ENCODE assay signal across 10 mouse cellular contexts in genomic region chr2:130767483-130767882, GRCm38 (mm10).
A peak's percentile ranks its signal among the peaks of the same experiment; 100 is the strongest.
DNase-seq lines count a peak whose midpoint lies in the region; ATAC-seq and TF ChIP-seq lines count a peak whose summit lies in the region.
"Had no signal": no experiment of that assay in that cellular context is flagged by ENCODE, and none has a peak within 500 bp of the region (broad histone marks: within the 10 kb centered on the region; RNA-seq: fewer than 3 reads in every experiment).

No protein-coding gene starts in this region.

- no peaks in the 10 kb centered on the region for H3K9me3 ChIP-seq in kidney, embryonic 15.5 days (replicated peaks)
- no peaks in the 10 kb centered on the region for H3K9me3 ChIP-seq in kidney, embryonic 14.5 days (ENCODE audit: control insufficient read depth, low read length)
- no peaks in the 10 kb centered on the region for H3K9me3 ChIP-seq in limb, embryonic 14.5 days (ENCODE audit: control insufficient read depth, low read length)
- H3K9me3 ChIP-seq in midbrain, embryonic 14.5 days (ENCODE audit: control insufficient read depth, low read length), result no peaks in the 10 kb centered on the region

- H3K27ac ChIP-seq in kidney, embryonic 15.5 days, result no peak overlapping the region
- no peak overlapping the region for H3K27ac ChIP-seq in kidney, embryonic 14.5 days (ENCODE audit: low read depth, low read length)
- H3K27ac ChIP-seq in limb, embryonic 14.5 days (replicated peaks; ENCODE audit: low read depth, low read length), result no peak overlapping the region
- H3K27ac ChIP-seq in midbrain, embryonic 14.5 days (replicated peaks; ENCODE audit: low read depth, low read length), result no peak overlapping the region

- H3K4me1 ChIP-seq in kidney, embryonic 15.5 days, result no peaks in the 10 kb centered on the region
- H3K4me1 ChIP-seq in kidney, embryonic 14.5 days (ENCODE audit: control insufficient read depth, insufficient read depth, low read length), result no peaks in the 10 kb centered on the region
- H3K4me1 ChIP-seq in limb, embryonic 14.5 days (ENCODE audit: control insufficient read depth, insufficient read depth, low read length), result no peaks in the 10 kb centered on the region
- no peaks in the 10 kb centered on the region for H3K4me1 ChIP-seq in midbrain, embryonic 14.5 days (ENCODE audit: control insufficient read depth, insufficient read depth, low read length)

- peaks cover 76% of the 10 kb centered on the region for H3K36me3 ChIP-seq in kidney, embryonic 15.5 days
- peaks cover 56% of the 10 kb centered on the region for H3K36me3 ChIP-seq in kidney, embryonic 14.5 days (ENCODE audit: control insufficient read depth, insufficient read depth, low read length)
- peaks cover 89% of the 10 kb centered on the region for H3K36me3 ChIP-seq in limb, embryonic 14.5 days (ENCODE audit: control insufficient read depth, insufficient read depth, low read length)
- peaks cover 96% of the 10 kb centered on the region for H3K36me3 ChIP-seq in midbrain, embryonic 14.5 days (ENCODE audit: control insufficient read depth, insufficient read depth, low read length)

- no peak for TF ChIP-seq POLR2A in limb, embryonic 14.5 days (IDR thresholded peaks at IDR 0.05; ENCODE audit: borderline replicate concordance, extremely low read depth, insufficient read depth, insufficient read length)

- DNase-seq in CD4-positive helper T cell, adult 2 months (ENCODE audit: low read depth, low spot score), result peak; percentile 4
- DNase-seq in NIH3T3 (ENCODE audit: low read depth), result peak; percentile 17
- DNase-seq in limb, embryonic 14.5 days (ENCODE audit: low spot score), result peak; percentile 14
- no peak for DNase-seq in heart, adult 11 months
- DNase-seq in frontal cortex, adult 2 months (ENCODE audit: extremely low spot score in 1 of 2, low spot score in 1 of 2), result no peak
- DNase-seq in midbrain, embryonic 14.5 days, result no peak
- DNase-seq: cerebellum, postnatal 36 days; layer of hippocampus, postnatal 36 days had no signal

- H3K9ac ChIP-seq in kidney, embryonic 15.5 days, result no peak overlapping the region
- no peak overlapping the region for H3K9ac ChIP-seq in kidney, embryonic 14.5 days (ENCODE audit: low read depth, low read length)
- H3K9ac ChIP-seq in limb, embryonic 14.5 days (ENCODE audit: low read depth, low read length, severe bottlenecking), result no peak overlapping the region
- H3K9ac ChIP-seq in midbrain, embryonic 14.5 days (replicated peaks; ENCODE audit: low read length), result no peak overlapping the region

- H3K4me2 ChIP-seq in kidney, embryonic 15.5 days, result no peak overlapping the region
- no peak overlapping the region for H3K4me2 ChIP-seq in kidney, embryonic 14.5 days (replicated peaks; ENCODE audit: low read depth, low read length)
- H3K4me2 ChIP-seq in limb, embryonic 14.5 days (replicated peaks; ENCODE audit: low read depth, low read length, severe bottlenecking), result no peak overlapping the region
- no peak overlapping the region for H3K4me2 ChIP-seq in midbrain, embryonic 14.5 days (ENCODE audit: low read length)

- WGBS in kidney, embryonic 15.5 days, result 52% methylated on average over 2 of the region's 2 CpGs
- WGBS in kidney, embryonic 14.5 days, result 59% methylated on average over 2 of the region's 2 CpGs
- 49% methylated on average over 2 of the region's 2 CpGs for WGBS in limb, embryonic 14.5 days
- WGBS in midbrain, embryonic 14.5 days, result 71% methylated on average over 2 of the region's 2 CpGs

- peak; percentile 46; the same call in 1 of the 2 replicates for ATAC-seq in kidney, embryonic 15.5 days (replicated peaks; ENCODE audit: low FRiP score)
- no peak for ATAC-seq in kidney, embryonic 14.5 days (ENCODE audit: low FRiP score, low TSS enrichment)
- no peak for ATAC-seq in limb, embryonic 14.5 days (ENCODE audit: low FRiP score, low read depth)
- ATAC-seq in midbrain, embryonic 14.5 days (ENCODE audit: low FRiP score, low TSS enrichment), result no peak

- no peak overlapping the region for H3K4me3 ChIP-seq in kidney, embryonic 15.5 days (replicated peaks)
- H3K4me3 ChIP-seq in kidney, embryonic 14.5 days (ENCODE audit: low read length), result no peak overlapping the region
- H3K4me3 ChIP-seq in limb, embryonic 14.5 days (replicated peaks; ENCODE audit: low read length), result no peak overlapping the region
- no peak overlapping the region for H3K4me3 ChIP-seq in midbrain, embryonic 14.5 days (replicated peaks; ENCODE audit: low read depth, low read length)

- no peaks in the 10 kb centered on the region for H3K27me3 ChIP-seq in kidney, embryonic 15.5 days
- H3K27me3 ChIP-seq in kidney, embryonic 14.5 days (ENCODE audit: control insufficient read depth, insufficient read depth, low read length), result no peaks in the 10 kb centered on the region
- H3K27me3 ChIP-seq in limb, embryonic 14.5 days (ENCODE audit: control insufficient read depth, insufficient read depth, low read length), result no peaks in the 10 kb centered on the region
- no peaks in the 10 kb centered on the region for H3K27me3 ChIP-seq in midbrain, embryonic 14.5 days (ENCODE audit: control insufficient read depth, insufficient read depth, low read length)

Comparison
In these comparisons a context has a peak if more than half of its experiments do, and no peak if none do; other contexts are left out.
1. DNase-seq: peak in CD4-positive helper T cell, adult 2 months (single experiment), NIH3T3 (single experiment) and limb, embryonic 14.5 days (single experiment); none in heart, adult 11 months (single experiment), frontal cortex, adult 2 months (0 of 2) and midbrain, embryonic 14.5 days (single experiment).